Mouse (Mus musculus): ENCODE results near the gene Smim6.

Gene Smim6

DNA sequence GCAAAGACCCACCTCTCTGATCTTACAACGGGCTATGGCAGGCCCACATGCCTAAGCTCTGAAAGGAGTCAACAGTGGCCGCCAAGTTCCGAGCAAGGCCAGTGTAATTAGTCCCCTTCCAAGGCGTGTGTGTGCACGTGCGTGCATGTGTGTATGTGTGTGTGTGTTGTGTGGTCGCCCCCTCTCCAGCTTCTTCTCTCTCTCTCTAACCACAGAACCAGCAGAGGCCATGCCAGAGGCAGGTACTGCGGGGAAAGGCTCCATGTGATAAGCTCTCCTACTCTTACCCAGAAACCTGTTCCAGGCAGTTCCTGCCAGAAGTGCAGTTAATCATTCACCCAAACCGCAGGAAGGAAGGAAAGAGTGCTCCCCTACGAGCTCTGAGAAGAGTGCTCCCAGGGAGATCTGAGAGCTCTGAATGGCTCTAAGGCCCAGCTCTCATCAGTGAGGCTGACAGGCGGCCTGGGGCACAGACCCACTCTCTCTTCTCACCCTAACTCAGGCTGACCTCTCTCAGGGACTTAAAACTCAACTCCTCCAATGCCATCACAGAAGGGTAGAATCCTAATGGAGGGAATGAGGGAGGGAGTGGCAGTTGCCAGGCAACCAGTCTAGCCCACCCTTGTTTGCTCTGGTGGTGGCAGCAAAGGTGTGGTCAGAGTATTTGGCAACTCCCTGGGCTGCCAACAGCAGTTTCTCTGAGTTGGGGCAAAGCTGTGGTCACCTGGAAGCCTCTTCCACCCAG is at the start of gene Smim6:
Smim6 (plus strand) TSS at position 386 of the 745 bp plus-strand sequence.
- DNase-seq (ENCODE audit: low spot score), result no peak

- no peak for DNase-seq (ENCODE audit: low spot score)
Measured at GRCm38 (mm10) chr11:115863895-115864294, 47.9 kb upstream of the Smim6 start.

GRCm38 (mm10) chr11:115869393-115869792 is 42.4 kb upstream of the Smim6 start:
- DNase-seq (ENCODE audit: low spot score), result no peak

GRCm38 (mm10) chr11:115872437-115872836 is 39.4 kb upstream of the Smim6 start:
- no peak for DNase-seq (ENCODE audit: low spot score)

- no peak for DNase-seq (ENCODE audit: low spot score)
Measured at GRCm38 (mm10) chr11:115875935-115876334, 35.9 kb upstream of the Smim6 start.

DNA sequence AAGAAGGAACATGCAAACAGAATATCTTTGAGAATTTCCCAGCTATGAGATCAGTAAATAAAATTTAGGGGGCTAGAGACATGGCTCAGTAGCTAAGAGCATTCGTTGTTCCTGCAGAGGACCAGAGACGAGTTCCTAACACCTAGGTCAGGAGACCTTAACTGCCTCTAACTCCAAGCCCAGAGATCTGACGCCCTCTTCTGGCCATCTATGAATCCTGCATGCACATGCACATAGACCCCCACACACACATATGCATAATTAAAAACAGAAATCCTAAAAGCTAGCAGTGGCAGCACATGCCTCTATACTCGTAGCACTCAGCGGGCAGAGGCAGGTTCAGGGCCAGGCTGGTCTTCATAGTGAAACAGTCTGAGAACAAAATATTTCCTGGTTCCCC is 35.4 kb upstream of the Smim6 start:
- DNase-seq (ENCODE audit: low spot score), result no peak

GRCm38 (mm10) chr11:115877174-115877755 is 34.6 kb upstream of the Smim6 start:
- DNase-seq (ENCODE audit: low spot score), result no peak

DNA sequence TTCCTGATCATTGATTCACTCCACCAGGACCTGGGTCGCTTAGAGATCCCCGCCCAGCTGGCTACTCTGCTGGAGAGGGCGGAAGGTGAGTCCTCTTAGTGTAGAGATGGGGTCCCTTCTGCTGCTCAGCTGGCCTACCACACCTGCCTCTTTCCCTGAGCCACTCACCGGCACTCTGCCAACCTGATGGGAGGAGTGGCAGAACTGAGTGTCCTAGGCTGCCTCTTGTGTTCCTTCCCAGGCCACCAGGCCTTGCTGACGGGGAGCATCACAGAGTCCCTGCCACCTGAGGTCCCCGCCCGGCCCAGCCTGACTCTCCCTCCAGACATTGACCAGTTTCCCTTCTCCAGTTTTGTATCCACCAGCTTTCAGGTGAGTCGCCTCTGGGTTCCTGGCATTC is 33.7 kb upstream of the Smim6 start:
- DNase-seq (ENCODE audit: low spot score), result no peak

DNA sequence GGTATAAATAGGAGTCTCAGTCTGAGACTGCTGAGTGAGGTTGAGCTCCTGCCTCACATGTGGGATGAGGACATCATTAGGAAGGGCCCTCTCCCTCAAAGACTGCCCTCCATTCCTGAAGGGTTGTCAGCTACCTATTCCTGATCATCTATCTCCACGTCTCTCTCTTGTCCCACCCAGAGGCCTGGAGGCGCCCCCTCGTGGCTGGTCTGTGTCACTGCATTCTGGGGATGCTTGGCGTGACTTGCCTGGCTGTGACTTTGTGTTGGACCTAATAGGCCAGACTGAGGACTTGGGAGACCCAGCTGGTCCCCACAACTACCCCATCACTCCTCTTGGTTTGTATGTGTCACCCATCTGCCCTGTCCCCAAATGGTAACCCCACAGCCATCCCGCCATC is 30.8 kb upstream of the Smim6 start:
- no peak for DNase-seq (ENCODE audit: low spot score)

DNA sequence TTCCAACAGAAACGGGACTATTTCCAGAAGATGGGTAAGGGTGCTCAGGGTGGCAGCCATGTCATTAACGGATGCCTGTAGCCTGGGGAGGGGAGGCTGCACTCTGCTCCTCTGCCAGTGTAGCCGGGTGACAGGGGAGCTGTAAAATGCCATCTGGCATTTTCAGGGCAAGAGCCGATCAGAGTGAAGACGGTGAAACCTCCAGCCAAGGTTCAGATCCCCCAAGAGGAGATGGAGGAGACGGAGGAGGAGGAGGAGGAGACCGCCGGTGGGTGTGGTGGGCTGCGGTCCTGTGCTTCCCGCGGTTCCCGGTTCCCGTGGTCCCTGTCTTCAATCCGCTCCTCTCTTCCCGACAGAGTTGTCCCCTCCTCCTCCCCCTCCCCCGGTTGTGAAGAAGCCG is 28.6 kb upstream of the Smim6 start:
- no peak for DNase-seq (ENCODE audit: low spot score)

GRCm38 (mm10) chr11:115884361-115884760 is 27.5 kb upstream of the Smim6 start:
- DNase-seq (ENCODE audit: low spot score), result no peak

GRCm38 (mm10) chr11:115885281-115885680 is 26.5 kb upstream of the Smim6 start:
- DNase-seq (ENCODE audit: low spot score), result no peak

DNA sequence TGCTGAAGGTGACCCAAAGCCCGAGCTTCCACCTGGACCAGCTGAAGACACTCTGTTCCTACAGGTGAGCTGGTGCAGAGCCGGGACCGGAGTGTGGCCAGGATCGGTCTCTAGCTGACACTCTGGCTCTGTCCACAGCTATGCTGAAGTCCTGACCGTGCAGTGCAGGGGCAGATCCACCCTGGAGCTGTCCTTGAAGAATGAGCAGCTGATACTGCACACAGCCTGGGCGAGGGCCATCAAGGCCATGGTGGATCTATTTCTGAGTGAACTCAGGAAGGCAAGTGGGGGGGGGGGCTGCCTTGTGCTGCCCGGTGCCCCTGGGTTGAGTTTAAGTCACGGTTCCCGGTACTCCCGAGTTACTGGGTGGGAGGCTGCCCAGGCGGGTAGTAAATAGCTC is 25.4 kb upstream of the Smim6 start:
- no peak for DNase-seq (ENCODE audit: low spot score)

- DNase-seq (ENCODE audit: low spot score), result no peak
Measured at GRCm38 (mm10) chr11:115888020-115888419, 23.8 kb upstream of the Smim6 start.

- no peak for DNase-seq (ENCODE audit: low spot score)
Measured at GRCm38 (mm10) chr11:115889159-115889558, 22.7 kb upstream of the Smim6 start.

DNA sequence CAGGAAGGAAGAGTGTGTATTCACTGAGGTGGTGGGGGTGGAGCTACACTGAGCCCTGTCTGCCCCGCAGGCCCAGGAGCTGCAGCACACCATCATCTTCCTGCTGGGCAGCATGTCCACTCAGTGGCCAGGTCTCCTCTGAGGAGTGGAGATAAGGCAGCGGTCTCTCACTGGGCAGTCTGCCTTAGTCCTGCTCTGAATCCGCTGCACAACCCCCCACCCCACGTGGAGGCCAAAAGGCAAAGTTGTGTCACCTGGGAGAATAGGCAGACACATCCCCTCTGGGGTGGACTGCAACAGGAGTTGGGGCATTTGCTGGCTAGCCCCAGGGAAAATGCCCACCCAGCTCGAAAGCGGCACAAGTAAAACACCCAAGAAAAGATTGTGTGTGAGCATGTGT is 19.6 kb upstream of the Smim6 start:
- DNase-seq (ENCODE audit: low spot score), result no peak

- DNase-seq (ENCODE audit: low spot score), result no peak
Measured at GRCm38 (mm10) chr11:115893071-115893470, 18.7 kb upstream of the Smim6 start.

DNA sequence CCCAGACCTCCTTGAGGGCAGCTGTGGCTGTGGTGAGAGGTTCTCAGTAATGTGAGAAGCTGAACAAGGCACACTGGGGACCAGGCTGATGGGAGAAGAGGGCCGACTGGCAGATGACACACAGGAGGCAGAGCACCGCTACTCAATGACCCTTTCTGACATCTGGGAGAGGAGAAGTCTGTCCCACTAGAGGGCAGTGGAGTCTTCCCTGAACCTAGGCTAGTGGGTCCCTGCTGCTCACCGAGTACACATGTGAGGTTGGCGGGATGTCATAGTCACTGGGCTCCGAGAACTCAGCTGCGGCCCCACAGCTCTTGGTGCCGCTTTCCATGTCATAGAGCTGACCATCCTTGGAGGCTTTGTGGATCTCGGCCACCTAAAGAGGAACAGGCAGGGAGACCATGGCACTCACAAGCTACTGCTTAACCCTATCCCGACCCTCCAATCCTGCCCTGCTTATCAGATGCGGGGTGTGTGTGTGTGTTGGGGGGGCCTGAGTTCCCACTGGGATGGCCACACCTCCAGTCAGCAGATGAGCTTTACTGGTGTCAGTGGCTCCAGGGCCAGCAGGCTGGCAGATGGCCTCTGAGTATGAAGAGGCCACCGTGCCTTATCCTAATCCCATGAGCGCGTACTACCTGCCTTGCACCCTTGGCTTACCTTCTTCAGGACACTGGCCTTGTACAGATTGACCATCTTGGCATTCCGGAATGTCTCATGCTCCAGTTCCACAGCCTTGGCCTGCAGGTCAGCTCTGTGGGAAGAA is 16.9 kb upstream of the Smim6 start:
- peak; percentile 35 for DNase-seq (ENCODE audit: low spot score)

- no peak for DNase-seq (ENCODE audit: low spot score)
Measured at GRCm38 (mm10) chr11:115898446-115898845, 13.4 kb upstream of the Smim6 start.

DNA sequence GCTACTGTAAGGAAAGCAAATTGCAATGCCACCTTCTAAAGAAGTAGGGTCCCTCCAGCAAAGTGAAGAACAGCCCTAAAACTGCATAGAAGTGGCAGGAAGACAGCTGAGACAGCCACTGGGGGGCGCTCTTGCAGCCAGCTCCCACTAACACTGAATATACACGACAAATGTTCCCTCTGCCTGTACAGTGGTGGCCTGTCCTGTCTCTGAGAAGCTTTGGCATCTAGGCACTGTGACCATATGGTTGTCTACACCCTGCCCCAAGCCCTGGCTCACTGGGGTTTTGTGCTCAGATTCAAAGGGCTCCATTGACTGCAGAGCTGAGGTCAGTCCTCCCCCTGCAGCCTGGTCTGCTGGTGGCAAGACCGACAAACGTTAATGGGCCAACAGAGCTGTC is 12.9 kb upstream of the Smim6 start:
- peak; percentile 81 for DNase-seq (ENCODE audit: low spot score)

DNA sequence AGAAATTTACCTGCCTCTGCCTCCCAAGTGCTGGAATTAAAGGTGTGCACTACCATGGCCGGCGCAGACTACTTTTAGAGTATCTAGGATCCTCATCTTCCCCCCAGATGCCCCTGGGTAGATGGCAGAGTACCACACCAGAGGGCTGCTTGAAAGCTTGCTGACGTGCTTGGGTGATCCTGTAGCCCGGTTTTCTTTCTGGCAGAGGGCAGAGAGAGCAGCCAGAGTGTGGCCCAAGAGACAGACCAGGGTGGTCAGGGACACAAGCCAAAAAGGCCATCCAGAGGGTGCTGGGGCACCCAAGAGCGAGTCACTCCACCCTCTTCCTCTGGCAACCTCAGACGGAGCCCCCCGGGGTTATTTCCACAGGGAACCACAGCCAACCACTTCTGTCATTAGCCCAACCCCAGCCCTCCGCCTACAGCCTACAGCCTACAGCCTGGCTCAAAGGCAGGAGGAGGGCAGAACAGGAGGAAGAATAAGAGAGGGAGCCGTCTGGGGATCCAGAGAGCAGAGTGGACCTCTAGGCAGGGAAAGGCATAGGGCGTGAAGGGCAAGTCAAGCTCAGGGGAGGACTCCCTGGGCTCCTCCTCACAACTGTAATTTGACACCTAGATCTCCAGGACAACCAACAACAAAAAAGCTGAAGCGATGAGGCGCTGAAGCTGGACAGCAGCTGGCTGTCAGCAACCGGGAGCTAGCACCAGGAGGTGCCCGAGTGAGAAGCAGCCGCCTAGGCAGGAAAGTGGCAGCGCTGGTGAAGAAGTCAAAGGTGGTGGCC is 12.1 kb upstream of the Smim6 start, which contains the start of gene Smim5:
Smim5 (plus strand) TSS at position 481 of the 781 bp plus-strand sequence.
- no peak for DNase-seq (ENCODE audit: low spot score)
